Mouse (Mus musculus) urinary bladder, adult 2 months (tissue): ENCODE results near the gene Mettl15. TPM values are rescaled to one million over a fixed set of nuclear protein-coding genes. Genes with fewer than 3 reads are reported as not detected.
"Not testable (repeated sequence)": the region's sequence is repeated elsewhere in the genome, so short reads cannot be mapped to it uniquely, and the experiment has no call there.

Experiments used
- DNase-seq: peaks from one replicate; pipeline ENCODE4 v3.0.0; 2022; ENCODE audit warnings: low spot score
- polyA plus RNA-seq: library from polyadenylated mRNA; depleted of rRNA; stranded (reverse); fragments of >200 nt; gene quantifications from 2 replicates; pipeline ENCODE4 v1.2.3, GENCODE M21; 2012; rRNA removed

Gene Mettl15
- 7.4 and 10.2 TPM in 2 replicates for polyA plus RNA-seq

GRCm38 (mm10) chr2:109280600-109281340 lies at the start of gene Mettl15, which contains the start of gene Kif18a:
Mettl15 (minus strand) TSS chr2:109280748.
Kif18a (plus strand) TSS chr2:109280738.
- peak; percentile 81 for DNase-seq

- no peak for DNase-seq
Observed at GRCm38 (mm10) chr2:109311369-109311768, 30.8 kb upstream of the Mettl15 start.

GRCm38 (mm10) chr2:109303638-109304037 lies 23.1 kb upstream of the Mettl15 start:
- no peak for DNase-seq

GRCm38 (mm10) chr2:109302234-109302633 lies 21.7 kb upstream of the Mettl15 start:
- DNase-seq, result no peak

- no peak for DNase-seq
Observed at GRCm38 (mm10) chr2:109298160-109298559, 17.6 kb upstream of the Mettl15 start.

GRCm38 (mm10) chr2:109296264-109296663 lies 15.7 kb upstream of the Mettl15 start:
- DNase-seq, result no peak

GRCm38 (mm10) chr2:109289327-109289726 lies 8.8 kb upstream of the Mettl15 start:
- DNase-seq, result no peak

- no peak for DNase-seq
Observed at GRCm38 (mm10) chr2:109284121-109284520, 3.6 kb upstream of the Mettl15 start.

- no peak for DNase-seq
Observed at GRCm38 (mm10) chr2:109281341-109281690, 768 bp upstream of the Mettl15 start.

GRCm38 (mm10) chr2:109280272-109280599 lies 312 bp downstream of the Mettl15 start:
- DNase-seq, result no peak

GRCm38 (mm10) chr2:109278036-109278435 lies 2.5 kb downstream of the Mettl15 start:
- DNase-seq, result peak; percentile 39

GRCm38 (mm10) chr2:109277593-109277992 lies 3.0 kb downstream of the Mettl15 start:
- no peak for DNase-seq

- no peak for DNase-seq
Observed at GRCm38 (mm10) chr2:109273098-109273497, 7.5 kb downstream of the Mettl15 start.

- DNase-seq, result no peak
Observed at GRCm38 (mm10) chr2:109262779-109263178, 17.8 kb downstream of the Mettl15 start.

GRCm38 (mm10) chr2:109241947-109242346 lies 38.6 kb downstream of the Mettl15 start:
- DNase-seq, result no peak

GRCm38 (mm10) chr2:109235741-109236140 lies 44.8 kb downstream of the Mettl15 start:
- DNase-seq, result no peak

- no peak for DNase-seq
Observed at GRCm38 (mm10) chr2:109233876-109234275, 46.7 kb downstream of the Mettl15 start.

GRCm38 (mm10) chr2:109230443-109230842 lies 50.1 kb downstream of the Mettl15 start:
- no peak for DNase-seq

- DNase-seq, result no peak
Observed at GRCm38 (mm10) chr2:109227196-109227595, 53.4 kb downstream of the Mettl15 start.

- DNase-seq, result no peak
Observed at GRCm38 (mm10) chr2:109221470-109221869, 59.1 kb downstream of the Mettl15 start.

- not testable (repeated sequence) for DNase-seq
Observed at GRCm38 (mm10) chr2:109216678-109217077, 63.9 kb downstream of the Mettl15 start.

GRCm38 (mm10) chr2:109210641-109211040 lies 69.9 kb downstream of the Mettl15 start:
- not testable (repeated sequence) for DNase-seq

- DNase-seq, result no peak
Observed at GRCm38 (mm10) chr2:109208032-109208431, 72.5 kb downstream of the Mettl15 start.

GRCm38 (mm10) chr2:109182993-109183392 lies 97.6 kb downstream of the Mettl15 start:
- no peak for DNase-seq
